Mouse (Mus musculus) left cerebral cortex, adult 6 months (tissue): ENCODE results near the gene Vmn1r69. TPM values are rescaled to one million over a fixed set of nuclear protein-coding genes. Genes with fewer than 3 reads are reported as not detected.

Experiments used
- long read RNA-seq, 2 experiments: library from polyadenylated mRNA; unstranded; transcript quantifications; one replicate each; pipeline ENCODE4 v2.0.0; 2019 to 2020
- polyA plus RNA-seq: library from polyadenylated mRNA; unstranded; fragments of <200 nt; fragmentation: Nextera tagmentation; gene quantifications from 2 replicates; pipeline ENCODE4 v1.2.3, GENCODE M21; 2021

Vmn1r69 gene
- not detected in 2 replicates for polyA plus RNA-seq
- long read RNA-seq, experiment 1: 0 reads
- long read RNA-seq, experiment 2: 0 reads

DNA sequence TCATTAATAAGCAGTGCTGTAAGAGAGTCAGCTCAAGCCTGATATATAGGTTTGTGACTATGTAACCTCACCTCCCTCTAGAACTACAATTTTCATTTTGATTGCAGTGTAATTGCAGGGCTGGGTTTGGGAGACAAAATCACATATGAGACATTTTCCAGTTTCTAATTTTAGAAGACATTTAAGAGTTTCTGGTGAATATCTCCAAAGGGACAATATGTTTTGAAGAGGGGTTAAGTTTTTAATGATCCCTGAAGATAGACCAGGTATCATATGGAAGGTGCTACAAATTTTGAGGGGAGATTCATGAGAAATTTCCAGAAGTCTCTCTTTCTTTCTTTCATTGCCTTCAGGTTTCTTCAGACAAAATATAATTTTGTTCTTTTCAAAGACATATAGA is at the start of gene Vmn1r69:
Gene Vmn1r69, minus strand, starts transcription at position 101 of the 400 bp plus-strand sequence.

GRCm38 (mm10) chr7:10631232-10631631 is 17.8 kb upstream of the Vmn1r69 start, which contains the start of gene Vmn1r70:
Vmn1r70 (plus strand) TSS chr7:10631532.

DNA sequence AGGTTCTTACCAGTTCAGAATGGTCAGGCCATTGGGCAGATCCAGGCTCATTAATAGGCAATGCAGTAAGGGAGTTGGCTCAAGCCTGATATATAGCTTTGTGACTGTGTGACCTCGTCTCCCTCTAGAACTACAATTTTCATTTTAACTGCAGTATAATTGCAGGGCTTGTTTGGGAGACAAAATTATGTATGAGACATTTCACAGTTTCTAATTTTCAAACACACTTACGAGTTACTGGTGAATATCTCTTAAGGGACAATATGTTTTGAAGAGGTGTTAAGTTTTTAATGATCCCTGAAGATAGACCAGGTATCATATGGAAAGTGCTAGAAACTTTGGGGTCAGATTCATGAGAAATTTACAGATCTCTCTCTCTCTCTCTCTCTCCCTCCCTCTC is 55.1 kb downstream of the Vmn1r69 start, which contains the start of gene Vmn1r68:
Gene Vmn1r68, minus strand, starts transcription at position 101 of the 400 bp plus-strand sequence.

Other genes with a start within 250 kb of the Vmn1r69 start
- not detected in 2 replicates for gene Vmn1r67, start 170.3 kb downstream of the Vmn1r69 start, polyA plus RNA-seq
- gene Zik1, start 118.3 kb downstream of the Vmn1r69 start, polyA plus RNA-seq: 4.7 and 5.7 TPM in 2 replicates
- gene Vmn1r68, start 55.2 kb downstream of the Vmn1r69 start, polyA plus RNA-seq: not detected in 2 replicates
- gene Vmn1r70, start 17.9 kb upstream of the Vmn1r69 start, polyA plus RNA-seq: 0.03 TPM in 1 of 2 replicates, not detected in the other
- gene Nlrp4b, start 74.1 kb upstream of the Vmn1r69 start, polyA plus RNA-seq: not detected in 2 replicates
- not detected in 2 replicates for gene Vmn1r71, start 140.7 kb upstream of the Vmn1r69 start, polyA plus RNA-seq